Mouse (Mus musculus): ENCODE results near the gene Atg10. TPM values are rescaled to one million over a fixed set of nuclear protein-coding genes. Genes with fewer than 3 reads are reported as not detected.

The Atg10 gene
- total RNA-seq, 2 experiments from 2014 or later, result 14.2 to 15.3 TPM

DNA sequence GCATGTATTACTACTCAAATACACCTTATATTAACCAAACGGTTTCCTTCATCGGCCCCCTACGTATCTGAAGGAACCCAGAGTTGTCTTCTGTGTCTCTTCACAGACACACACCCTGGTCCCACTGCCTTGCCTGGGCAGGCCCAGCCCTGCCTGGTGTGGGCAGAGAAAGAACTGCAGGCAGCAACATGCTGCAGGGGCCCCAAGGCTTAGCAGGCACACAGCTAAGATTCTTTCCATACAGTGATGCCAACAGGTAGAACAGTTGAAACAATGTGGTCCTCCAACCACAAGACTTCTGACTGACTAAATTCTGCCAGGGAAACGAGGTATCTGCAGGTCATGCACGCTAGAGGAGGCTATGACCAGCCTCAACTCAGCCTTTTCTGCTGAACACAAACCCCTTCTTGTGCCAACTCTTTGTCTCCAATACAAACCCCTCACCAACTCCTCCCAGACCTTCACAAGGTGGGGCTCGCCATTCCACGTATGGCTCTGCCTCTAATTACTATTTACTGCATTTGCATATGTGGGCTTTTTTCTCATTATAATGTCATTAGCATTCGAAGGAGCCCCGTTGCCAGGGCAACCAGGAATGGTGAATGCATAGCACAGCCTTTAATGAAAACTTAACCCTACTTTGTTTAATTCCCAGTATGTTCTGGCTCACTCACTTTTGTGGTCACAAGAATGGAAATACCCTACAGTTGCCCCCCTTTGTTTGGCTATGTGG, 45.2 kb downstream of the Atg10 start:
- DNase-seq (ENCODE audit: extremely low spot score in 1 of 2, low spot score in 1 of 2), result no peak

DNA sequence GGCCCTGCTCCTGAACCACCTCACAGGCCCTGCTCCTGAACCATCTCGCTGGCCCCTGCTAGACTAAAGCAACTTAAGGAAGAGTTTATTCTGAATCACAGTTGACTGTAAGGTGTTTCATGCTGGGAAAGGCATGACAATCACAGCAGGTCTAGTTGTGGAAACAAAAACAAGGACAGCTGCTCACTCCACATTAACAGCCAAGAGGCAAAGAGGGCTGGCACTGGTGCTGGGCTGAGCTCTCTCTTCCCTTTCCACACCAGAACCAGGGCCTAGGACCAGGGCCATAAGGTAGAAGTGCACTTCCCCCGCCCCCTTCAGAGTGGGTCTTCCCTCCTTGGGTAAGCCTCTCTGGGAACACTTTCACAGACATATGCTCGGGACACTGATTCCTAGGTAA, 48.4 kb downstream of the Atg10 start:
- DNase-seq (ENCODE audit: extremely low spot score in 1 of 2, low spot score in 1 of 2), result no peak

DNA sequence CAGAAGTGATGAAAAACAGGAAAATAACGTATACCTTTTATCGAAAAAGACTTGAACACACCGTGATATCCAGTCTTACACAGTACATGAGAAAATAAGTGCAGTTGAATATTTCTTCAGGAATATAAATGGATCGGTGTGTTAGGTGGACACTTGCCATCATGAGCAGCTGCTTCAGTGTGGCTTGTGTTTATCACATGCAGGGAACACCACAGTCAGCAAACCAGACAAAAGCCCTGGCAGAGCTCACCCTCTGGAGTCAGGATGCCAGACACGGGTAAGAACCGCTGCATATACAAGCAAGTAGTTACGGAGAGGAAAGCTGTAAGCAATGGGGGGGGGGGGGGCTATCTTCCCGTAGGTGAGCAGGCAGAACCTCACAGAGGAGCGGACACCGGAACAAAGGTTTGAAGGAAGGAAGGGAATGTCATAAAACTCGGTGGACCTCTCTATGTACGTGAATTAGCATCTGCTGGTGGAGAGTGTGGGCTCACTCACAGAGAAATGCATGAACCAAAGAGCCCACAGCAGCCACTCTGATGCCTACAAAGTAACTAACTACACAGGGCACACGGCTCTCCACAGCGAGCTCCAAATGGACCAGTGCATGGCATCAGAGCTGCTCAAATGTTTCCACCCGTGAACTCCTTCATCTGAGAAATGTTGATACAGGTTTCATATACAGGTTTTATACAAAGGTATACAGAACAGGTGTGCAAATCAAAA, 51.8 kb downstream of the Atg10 start:
- DNase-seq (ENCODE audit: extremely low spot score in 1 of 2, low spot score in 1 of 2), result no peak

DNA sequence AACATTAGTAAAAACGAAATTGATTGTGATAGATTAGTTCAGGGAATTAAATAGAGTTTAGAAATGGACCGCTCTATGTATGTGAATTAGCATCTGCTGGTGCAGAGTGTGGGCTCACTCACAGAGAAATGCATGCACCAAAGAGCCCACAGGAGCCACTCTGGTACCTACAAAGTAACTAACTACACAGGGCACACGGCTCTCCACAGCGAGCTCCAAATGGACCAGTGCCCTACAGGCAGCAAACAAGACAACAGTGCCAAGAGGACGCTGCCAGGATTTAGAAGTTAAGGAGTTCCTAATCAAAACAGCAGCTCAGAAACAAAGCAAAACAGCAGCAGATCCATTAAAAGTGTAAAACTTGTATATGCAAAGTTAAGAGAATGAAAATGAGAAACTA, 52.6 kb downstream of the Atg10 start:
- no peak for DNase-seq (ENCODE audit: extremely low spot score in 1 of 2, low spot score in 1 of 2)

DNA sequence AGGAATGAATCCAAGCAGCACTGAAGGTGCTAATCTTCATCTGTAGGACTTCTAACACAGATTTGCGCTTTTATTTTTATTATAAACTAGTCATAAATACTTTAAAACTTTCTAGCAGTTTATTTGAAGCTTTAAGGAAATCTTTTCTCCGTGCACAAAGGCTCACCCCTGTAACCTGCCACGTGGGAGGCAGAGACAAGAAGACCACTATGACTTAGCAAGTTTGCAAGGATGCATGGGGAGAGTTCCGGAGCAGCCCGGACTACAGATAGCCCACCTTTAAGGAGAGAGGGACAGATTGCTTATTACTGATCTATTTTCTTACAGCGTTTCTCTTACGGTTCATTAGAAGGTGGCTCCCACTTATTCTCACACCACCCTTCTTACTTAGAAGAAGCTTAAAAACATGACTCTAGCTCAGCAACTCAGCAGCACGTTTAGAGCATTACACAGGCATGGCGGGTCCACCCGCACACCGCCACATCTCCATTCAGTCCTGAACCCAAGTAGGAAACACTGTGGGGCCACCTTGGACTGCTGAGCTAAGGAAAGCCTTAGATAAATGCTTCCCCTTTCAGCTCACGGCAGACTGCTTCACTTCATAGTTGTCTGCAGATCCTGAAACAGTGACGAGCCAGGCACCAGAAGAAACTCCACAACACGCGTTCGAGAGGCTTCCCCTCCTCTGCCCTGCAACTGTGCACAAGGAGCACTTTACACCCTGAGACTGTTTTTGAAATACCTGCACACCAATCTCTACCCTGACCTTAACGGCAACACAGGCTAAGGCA, 54.0 kb downstream of the Atg10 start:
- DNase-seq (ENCODE audit: extremely low spot score in 1 of 2, low spot score in 1 of 2), result no peak

DNA sequence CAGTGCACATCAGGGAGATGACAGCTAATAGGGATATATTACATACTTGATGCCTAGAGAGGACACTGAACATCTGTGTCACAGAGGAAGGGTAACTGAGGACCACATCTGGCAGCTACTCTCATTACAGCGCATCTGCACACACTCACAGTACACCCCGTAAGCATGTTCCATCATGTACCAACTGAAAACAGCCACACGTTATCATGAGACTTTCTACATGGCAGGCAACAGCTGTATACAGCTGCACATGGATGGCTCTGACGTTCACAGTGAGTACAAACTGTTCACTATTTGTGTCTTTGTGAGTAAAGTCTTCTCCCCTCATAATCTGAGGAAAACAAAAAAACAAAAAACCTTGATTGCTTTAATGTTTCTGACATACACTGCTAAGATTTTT, 55.3 kb downstream of the Atg10 start:
- DNase-seq (ENCODE audit: extremely low spot score in 1 of 2, low spot score in 1 of 2), result no peak

DNA sequence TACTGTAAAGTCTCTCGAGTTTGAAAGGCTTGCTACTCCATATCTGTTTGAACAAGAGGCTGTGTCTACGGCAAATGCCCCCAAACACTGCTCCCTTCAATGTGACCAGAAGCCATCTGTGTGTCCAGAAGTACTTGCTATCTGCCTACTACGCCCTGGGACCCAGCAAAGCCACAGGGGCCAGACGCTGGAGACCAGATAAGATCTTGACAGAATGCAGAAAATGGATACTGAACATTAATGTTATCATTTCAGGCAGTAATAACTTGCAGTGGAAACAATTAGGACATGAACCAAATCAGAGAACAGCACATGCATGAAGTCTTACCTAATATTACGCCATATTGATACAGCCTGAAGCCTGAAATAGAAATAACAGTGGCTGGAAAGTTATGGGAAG, 56.2 kb downstream of the Atg10 start:
- no peak for DNase-seq (ENCODE audit: extremely low spot score in 1 of 2, low spot score in 1 of 2)

DNA sequence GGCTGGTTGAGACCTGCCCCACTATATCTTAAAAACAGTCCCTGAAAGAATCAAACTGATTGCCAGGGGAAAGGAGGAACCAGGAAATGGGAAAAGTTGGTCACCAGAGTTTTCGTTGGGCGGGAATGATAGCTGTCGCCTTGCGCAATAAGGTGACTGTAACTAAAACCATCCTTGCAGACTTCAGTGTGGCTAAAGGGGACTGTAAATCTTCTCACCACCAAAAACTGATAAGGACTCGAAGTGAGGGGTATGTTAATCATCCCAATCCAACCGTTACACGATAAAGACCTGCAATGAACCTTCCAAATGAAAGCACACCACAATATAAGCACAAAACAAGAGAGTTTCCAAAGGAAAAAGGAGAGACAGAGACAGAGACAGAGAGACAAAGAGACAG, 57.5 kb downstream of the Atg10 start:
- DNase-seq (ENCODE audit: extremely low spot score in 1 of 2, low spot score in 1 of 2), result no peak

DNA sequence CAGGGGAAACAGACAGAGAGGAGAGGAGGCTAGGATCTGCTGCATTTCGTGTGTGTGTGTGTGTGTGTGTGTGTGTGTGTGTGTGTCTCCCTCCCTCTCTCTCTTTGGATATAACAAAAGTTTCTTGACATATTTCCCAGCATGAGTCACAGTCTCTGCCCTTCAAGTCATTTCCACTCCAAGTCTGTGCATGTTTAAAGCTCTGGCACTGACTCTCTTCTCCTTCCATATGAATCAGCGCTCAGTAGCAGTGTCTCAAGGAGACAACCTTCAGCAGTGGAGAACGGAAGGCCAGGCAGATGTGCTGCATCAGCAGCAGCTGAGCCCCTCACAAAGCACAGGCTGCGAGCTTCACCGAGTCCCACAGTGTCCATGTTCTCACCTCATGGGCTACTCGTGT, 58.6 kb downstream of the Atg10 start:
- no peak for DNase-seq (ENCODE audit: extremely low spot score in 1 of 2, low spot score in 1 of 2)

DNA sequence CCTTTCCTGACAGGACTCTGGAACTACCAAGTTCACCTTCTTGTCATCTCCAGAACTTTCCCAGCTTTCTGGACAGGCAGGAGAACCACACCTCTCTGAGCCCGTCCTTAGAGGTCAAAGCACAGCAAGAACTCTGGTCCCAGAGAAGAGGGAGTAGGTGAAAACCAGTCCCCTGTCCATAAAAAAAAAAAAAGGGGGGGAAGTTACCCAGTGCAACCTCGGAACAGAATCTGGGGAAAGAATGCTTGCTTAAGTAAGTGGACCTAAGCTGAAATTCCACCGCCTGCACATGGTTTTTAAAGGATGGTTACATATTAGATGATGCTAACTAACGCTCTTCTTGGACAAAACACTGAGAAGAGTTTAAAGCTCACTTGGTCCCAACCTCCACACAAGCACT, 60.5 kb downstream of the Atg10 start:
- DNase-seq (ENCODE audit: extremely low spot score in 1 of 2, low spot score in 1 of 2), result no peak

DNA sequence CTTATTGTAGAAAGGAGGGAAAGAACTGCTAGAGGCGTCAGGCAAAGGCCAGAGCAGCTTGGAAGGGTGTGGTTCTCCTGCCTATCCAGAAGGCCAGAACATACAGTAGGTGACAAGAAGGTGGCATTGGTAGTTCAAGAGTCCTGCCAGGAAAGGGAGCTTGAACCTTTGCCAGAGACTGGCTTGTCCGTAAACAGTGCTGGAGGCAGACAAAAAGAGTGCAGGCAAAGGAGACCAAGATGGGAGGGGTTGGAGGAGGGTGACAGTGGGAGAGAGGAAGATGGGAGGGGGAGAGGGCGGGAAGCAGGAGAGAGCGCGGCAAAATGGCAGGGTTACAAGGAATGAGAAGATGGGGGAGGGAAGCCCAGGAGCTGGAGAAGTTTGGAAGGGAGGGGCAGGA, 61.3 kb downstream of the Atg10 start:
- no peak for DNase-seq (ENCODE audit: extremely low spot score in 1 of 2, low spot score in 1 of 2)

DNA sequence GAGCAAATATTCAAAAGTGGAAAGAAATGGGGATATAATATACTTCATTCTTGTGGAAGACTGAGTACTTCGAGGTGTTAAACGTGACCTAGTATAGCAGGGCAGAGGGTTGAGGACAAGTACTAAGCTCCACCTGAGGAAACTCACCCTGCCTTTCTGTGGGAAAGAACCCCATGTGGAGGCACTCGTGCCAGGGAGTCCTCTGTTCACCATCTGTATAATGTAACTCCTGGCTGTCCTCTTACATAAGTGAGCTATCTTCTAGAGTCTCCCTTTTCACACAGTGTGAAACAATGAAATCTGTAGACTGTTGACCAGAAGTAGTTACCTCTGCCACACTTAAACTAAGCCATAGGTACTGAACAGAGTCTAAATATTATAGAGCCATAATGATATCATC, 63.2 kb downstream of the Atg10 start:
- no peak for DNase-seq (ENCODE audit: extremely low spot score in 1 of 2, low spot score in 1 of 2)

DNA sequence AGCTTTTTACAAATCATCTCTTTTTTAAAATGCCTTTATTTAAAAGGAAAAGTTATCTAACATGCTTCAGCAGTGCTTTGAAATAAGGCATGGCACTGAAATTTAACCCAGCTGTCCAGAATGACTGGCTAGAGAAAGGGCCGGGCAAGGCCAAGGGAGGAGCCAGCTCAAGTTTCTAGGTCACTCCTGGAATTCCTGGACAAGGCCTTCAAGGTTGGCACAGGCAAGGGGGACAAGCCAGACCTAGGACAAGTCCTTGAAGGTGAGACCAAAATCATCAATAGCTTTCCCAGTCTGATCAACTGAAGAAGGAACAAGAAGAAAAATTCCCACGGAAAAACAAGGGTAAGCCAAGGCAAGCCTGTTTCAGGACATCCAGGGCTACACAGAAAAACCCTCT, 63.9 kb downstream of the Atg10 start:
- DNase-seq (ENCODE audit: extremely low spot score in 1 of 2, low spot score in 1 of 2), result no peak

DNA sequence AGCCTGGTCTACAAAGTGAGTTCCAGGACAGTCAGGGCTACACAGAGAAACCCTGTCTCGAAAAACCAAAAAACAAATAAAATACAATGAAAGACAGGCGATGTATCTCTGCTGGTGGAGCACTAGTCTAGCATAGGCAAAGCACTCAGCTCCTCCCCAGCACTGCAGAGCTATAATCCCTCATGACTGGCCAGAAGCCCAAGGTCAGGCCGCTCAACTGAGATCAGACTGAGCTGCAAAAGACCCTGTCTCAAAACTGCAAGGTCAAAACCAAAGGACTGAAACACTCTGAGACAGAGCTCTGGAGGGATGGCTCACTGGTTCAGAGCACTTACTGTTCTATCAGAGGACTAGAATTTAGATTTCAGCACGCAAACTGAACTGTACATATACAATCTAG, 65.8 kb downstream of the Atg10 start:
- no peak for DNase-seq (ENCODE audit: extremely low spot score in 1 of 2, low spot score in 1 of 2)

DNA sequence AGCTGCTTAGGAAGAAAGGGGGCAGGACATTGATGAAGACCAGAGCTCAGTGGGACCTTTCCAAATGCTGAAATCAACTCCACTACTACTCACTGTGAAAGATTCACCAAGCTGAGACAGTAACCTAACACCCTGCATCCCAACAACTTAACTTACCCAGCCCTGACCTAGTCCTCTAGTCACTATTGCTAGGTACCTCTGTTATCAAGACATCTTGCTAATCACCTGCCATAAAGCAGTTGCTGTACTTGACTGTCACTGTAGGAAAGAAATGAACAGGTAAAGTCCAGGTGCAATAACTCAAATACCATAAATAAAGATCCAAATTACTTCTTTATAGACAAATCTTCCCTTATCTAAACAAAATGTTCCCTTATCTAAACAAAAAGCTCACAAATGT, 66.3 kb downstream of the Atg10 start:
- DNase-seq (ENCODE audit: extremely low spot score in 1 of 2, low spot score in 1 of 2), result no peak

DNA sequence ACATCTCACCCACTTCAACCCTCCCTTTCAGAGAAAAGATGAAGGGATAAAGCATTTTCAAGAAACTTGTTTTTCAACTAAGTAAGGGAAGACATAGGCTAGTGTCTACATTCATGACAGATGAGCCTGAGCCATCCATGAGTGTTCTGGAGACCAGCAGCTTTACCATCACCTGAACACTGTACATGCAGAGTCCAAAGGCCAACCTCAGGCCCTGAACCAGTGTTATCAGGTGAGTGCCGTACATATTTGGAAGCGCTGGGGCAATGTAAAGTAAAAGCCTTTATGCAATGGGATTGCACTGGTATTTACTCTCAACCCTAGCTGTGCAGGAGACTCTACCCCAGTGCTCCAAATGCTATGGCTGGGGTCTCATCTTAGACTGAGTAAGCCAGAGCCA, 66.8 kb downstream of the Atg10 start:
- no peak for DNase-seq (ENCODE audit: extremely low spot score in 1 of 2, low spot score in 1 of 2)

DNA sequence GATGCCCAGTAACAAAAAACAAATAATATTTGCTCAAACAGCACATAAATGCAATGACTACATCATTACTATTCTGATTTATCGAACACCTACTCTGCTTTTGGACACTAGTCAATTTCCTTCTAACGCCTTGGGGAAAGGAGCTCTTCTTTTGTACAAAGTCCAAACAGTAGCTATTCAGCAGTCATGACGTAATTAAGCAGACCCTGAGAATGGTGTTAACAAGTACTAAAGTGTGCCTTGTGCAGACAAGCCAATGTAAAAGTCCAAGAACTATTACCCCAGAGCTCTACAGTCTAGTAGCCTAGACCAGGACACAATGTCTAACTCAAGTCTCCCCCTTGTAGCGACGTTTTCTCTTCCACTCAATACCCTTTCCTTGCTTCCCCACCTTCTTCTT, 67.5 kb downstream of the Atg10 start:
- DNase-seq (ENCODE audit: extremely low spot score in 1 of 2, low spot score in 1 of 2), result no peak

DNA sequence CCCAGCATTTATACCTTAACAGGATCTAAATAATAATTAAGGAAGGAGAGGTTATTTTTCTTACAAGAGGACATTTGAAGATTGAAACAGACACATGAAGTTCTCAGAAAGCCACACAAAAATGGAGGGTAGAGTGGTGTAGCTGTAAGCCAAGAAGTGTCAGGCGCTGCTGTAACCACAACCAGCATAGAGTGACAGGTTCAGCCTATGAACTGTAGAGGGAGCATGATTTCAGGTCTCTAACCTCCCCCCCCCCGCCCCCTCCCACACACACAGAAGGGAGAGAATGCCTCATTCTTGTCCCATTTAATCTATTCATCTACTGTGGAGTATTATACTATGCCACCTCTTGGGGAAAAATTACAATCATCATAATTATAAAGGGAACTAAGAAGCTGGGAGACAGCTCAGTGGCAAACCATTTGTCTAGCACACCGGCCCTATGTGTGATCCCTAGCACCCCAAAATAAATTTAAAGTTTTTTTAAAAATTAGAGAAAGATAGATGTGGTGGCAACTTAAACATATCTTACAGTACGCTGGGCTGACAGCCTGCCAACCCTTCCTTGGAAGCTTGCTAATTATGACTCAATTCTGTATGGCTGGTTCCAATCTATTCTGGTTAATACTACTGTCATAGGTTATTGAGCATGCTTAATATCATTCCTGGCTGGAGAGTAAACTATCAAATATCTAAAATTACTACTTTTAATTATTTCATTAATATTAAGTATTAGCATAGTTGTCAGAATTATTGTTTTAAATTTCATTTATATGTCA, 68.2 kb downstream of the Atg10 start:
- DNase-seq (ENCODE audit: extremely low spot score in 1 of 2, low spot score in 1 of 2), result no peak

DNA sequence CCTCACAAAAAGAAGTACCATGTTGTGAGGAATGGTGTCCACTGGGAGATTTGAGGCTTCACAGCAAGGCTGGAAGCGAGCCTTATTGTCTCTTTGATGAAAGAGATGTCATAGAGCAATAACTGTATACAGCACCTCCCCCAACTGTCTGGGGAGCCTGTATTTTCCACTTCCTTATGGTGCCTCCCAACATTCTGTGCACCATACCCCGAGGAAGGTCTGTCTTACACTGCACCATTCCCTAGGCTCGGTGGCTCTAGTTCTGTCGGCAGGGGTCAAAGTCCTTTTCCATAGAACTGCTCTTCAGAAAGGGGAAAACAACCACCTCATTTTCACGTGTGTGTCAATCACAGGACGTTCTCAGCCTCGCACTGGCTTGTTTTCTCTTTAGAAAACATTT, 69.1 kb downstream of the Atg10 start:
- DNase-seq (ENCODE audit: extremely low spot score in 1 of 2, low spot score in 1 of 2), result no peak

DNA sequence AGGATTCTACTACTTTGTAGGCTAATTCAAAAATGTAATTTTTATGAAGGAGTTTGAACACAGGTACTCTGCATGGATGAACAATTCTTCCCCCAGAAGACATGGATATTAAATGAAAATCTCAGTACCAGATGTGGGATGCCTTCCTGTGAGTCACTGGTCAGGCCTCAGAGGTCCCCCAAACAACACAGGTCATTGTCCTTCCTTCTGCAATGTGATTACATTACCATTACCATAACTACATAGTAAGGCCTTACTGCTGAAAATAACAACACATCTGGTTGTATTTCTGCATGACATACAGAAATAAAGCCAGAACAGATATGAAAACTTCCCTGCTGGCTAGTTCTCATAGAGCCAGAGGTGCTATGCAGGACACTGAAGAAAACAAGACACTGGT, 87.4 kb downstream of the Atg10 start:
- DNase-seq (ENCODE audit: extremely low spot score in 1 of 2, low spot score in 1 of 2), result no peak
